Mouse (Mus musculus) liver, adult 2 months (tissue): ENCODE results near the gene Stox2. TPM values are rescaled to one million over a fixed set of nuclear protein-coding genes. Genes with fewer than 3 reads are reported as not detected.

Experiments used
- DNase-seq: peaks from one replicate; pipeline ENCODE4 v3.0.0-alpha.2; 2011; ENCODE audit warnings: low read depth, low spot score; ENCODE audit errors: extremely low read depth
- H3K27ac ChIP-seq: fragments of 200-500 bp; replicated peaks from 2 replicates; pipeline ENCODE4 v1.5.1; 2012; ENCODE audit warnings: low read depth, mild to moderate bottlenecking, control low read depth, inconsistent platforms, low read length; ENCODE audit not compliant: insufficient read depth
- H3K27me3 ChIP-seq: fragments of 200-500 bp; 2 replicates; pipeline ENCODE4 v1.6.1; 2012; ENCODE audit warnings: mild to moderate bottlenecking, moderate library complexity, low read length, inconsistent platforms; ENCODE audit not compliant: control insufficient read depth, insufficient read depth
- H3K36me3 ChIP-seq: fragments of 200-500 bp; 2 replicates; pipeline ENCODE4 v1.6.1; 2012; ENCODE audit warnings: low read length, inconsistent platforms; ENCODE audit not compliant: control insufficient read depth, insufficient read depth
- H3K4me1 ChIP-seq: fragments of 200-500 bp; 2 replicates; pipeline ENCODE4 v1.6.1; 2011; ENCODE audit warnings: low read length; ENCODE audit not compliant: control insufficient read depth, insufficient read depth
- H3K4me3 ChIP-seq: fragments of 200-500 bp; 2 replicates; pipeline ENCODE4 v1.5.1; 2011; ENCODE audit warnings: low read depth, mild to moderate bottlenecking, control low read depth, low read length, moderate library complexity; ENCODE audit not compliant: insufficient read depth
- H3K79me2 ChIP-seq: fragments of 200-500 bp; 2 replicates; pipeline ENCODE4 v1.6.1; 2012; ENCODE audit warnings: inconsistent platforms, mild to moderate bottlenecking, low read length, moderate library complexity; ENCODE audit not compliant: control insufficient read depth, insufficient read depth
- H3K9ac ChIP-seq: fragments of 200-500 bp; 2 replicates; pipeline ENCODE4 v1.6.1; 2012; ENCODE audit warnings: low read depth, mild to moderate bottlenecking, control low read depth, inconsistent platforms, low read length
- CTCF ChIP-seq: fragments of 200-500 bp; IDR thresholded peaks from 2 replicates; pipeline ENCODE4 v1.5.1; 2011; ENCODE audit warnings: low read depth, low read length, control low read depth
- POLR2A ChIP-seq: fragments of 200-500 bp; IDR thresholded peaks from 2 replicates; pipeline ENCODE4 v1.6.1; 2011; ENCODE audit warnings: low read length, control low read depth; ENCODE audit not compliant: insufficient read depth; ENCODE audit errors: extremely low read depth
- WGBS: fragments of 180-500 bp; shearing (Covaris S2); methylation state at CpG from one replicate; pipeline ENCODE4 v1.1.7; 2018; 5-methylcytosine and 5-hydroxymethylcytosine counted together
- polyA plus RNA-seq: library from polyadenylated mRNA; depleted of rRNA; stranded (reverse); fragments of >200 nt; gene quantifications from 2 replicates; pipeline ENCODE4 v1.2.3, GENCODE M21; 2012
- total RNA-seq: library from RNA; depleted of rRNA; stranded (reverse); fragments of >200 nt; gene quantifications from 2 replicates; pipeline ENCODE4 v1.2.3, GENCODE M21; 2014

Stox2 gene
- total and polyA plus RNA-seq, 2 experiments: 0.26 to 1.0 TPM

DNA sequence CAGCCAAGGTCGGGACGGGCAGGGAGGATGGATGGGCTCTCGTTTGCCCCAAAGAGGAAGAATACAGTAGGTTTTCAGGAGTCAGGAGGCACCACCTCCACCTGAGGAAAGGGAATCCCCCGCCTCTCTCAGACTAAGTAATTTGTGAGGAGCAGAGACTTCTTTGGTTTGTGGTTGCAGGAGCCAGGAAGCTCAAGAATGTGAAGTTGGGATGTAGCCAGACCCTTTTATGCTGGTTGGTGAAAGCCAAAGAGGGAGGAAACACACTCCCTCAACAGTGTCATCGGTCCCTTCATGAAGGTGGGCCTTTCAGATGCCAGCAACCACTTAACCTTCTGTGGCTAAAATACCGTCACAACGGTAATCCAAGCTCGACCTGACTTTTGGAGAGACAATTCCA lies 119.8 kb downstream of the Stox2 start:
- no peaks in the 10 kb centered on the region for H3K4me1 ChIP-seq
- WGBS: 82% methylated on average over 8 of the region's 8 CpGs
- H3K9ac ChIP-seq: no peak overlapping the region
- no peaks in the 10 kb centered on the region for H3K36me3 ChIP-seq
- no peaks in the 10 kb centered on the region for H3K27me3 ChIP-seq
- DNase-seq: no peak
- no peaks in the 10 kb centered on the region for H3K79me2 ChIP-seq
- H3K27ac ChIP-seq: no peak overlapping the region
- no peak for TF ChIP-seq CTCF
- TF ChIP-seq POLR2A: no peak
- no peak overlapping the region for H3K4me3 ChIP-seq

GRCm38 (mm10) chr8:47324117-47324820 lies 121.9 kb downstream of the Stox2 start:
- WGBS: 52% methylated on average over 16 of the region's 16 CpGs
- Histone ChIP-seq H3K27ac (no peak overlapping the region), H3K4me3 (no peak overlapping the region), H3K36me3 (no peaks in the 10 kb centered on the region), H3K9ac (no peak overlapping the region), H3K27me3 (no peaks in the 10 kb centered on the region), H3K79me2 (no peaks in the 10 kb centered on the region), H3K4me1 (no peaks in the 10 kb centered on the region)
- TF ChIP-seq POLR2A (no peak), CTCF (no peak)
- DNase-seq: no peak

DNA sequence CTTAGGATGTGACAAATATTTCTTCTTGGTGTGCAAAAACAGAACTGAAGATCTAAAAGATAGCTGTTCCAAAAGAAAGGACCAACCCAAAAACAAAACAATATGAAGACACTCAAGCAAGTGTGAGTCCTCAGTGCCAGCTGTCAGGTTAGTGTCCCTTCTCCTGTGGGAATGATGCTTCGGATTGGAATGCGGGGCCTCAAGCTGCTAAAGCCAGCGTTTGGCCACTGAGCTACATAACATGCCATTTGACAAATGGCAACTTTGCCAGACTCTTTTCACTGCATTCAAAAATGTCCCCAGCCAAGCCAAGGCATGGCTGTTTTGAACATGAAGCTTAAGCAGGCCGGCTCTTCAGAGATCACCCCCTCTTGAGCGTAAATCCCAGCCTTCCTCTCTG lies 124.9 kb downstream of the Stox2 start:
- 77% methylated on average over 5 of the region's 5 CpGs for WGBS
- TF ChIP-seq CTCF: no peak
- no peak for TF ChIP-seq POLR2A
- DNase-seq: no peak
- Histone ChIP-seq H3K4me1 (no peaks in the 10 kb centered on the region), H3K79me2 (no peaks in the 10 kb centered on the region), H3K36me3 (no peaks in the 10 kb centered on the region), H3K9ac (no peak overlapping the region), H3K27me3 (no peaks in the 10 kb centered on the region), H3K27ac (no peak overlapping the region), H3K4me3 (no peak overlapping the region)

DNA sequence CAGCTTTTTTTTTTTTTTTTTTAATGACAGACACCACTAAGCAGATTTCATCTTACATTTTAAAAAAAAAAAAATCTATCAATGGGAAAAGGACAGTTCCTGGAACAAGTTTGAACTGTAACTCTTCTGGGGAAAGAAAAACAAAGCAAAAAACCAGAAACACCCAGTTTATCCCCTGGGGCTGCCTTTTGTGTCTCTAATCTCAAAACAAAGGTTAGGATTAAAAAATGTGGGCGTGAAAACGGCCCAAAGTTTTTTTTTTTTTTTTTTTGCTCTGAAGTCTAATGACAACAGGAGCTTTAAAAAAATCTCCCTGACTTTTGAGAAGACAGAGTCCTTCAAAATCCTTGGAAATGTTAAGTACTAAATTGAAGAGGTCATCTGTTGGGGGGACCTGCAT lies 125.5 kb downstream of the Stox2 start:
- H3K4me3 ChIP-seq: no peak overlapping the region
- H3K79me2 ChIP-seq: no peaks in the 10 kb centered on the region
- no peak overlapping the region for H3K27ac ChIP-seq
- H3K9ac ChIP-seq: no peak overlapping the region
- H3K4me1 ChIP-seq: no peaks in the 10 kb centered on the region
- 51% methylated on average over 2 of the region's 2 CpGs for WGBS
- DNase-seq: no peak
- no peaks in the 10 kb centered on the region for H3K36me3 ChIP-seq
- no peaks in the 10 kb centered on the region for H3K27me3 ChIP-seq
- no peak for TF ChIP-seq CTCF
- no peak for TF ChIP-seq POLR2A

DNA sequence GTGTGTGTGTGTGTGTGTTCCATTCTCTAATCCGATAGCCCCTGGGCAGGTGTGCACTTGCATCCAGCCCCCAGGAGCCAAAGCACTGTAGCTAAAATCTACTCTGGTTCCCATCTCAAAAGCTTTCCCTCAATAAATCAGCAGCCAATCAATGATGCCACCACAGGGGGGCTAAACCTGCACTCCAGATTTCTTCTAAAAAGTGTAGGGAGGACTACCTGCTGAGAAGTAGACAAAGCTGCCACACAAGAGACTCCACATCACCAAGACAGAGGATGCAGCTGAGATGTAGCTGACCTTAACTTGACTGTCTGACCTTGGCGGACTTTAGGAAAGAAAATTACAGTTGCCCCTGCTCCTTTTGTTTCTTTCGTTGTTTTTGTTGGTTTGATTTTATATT lies 127.7 kb downstream of the Stox2 start:
- no peak for TF ChIP-seq CTCF
- no peak for TF ChIP-seq POLR2A
- Histone ChIP-seq H3K27me3 (no peaks in the 10 kb centered on the region), H3K27ac (no peak overlapping the region), H3K4me1 (no peaks in the 10 kb centered on the region), H3K79me2 (no peaks in the 10 kb centered on the region), H3K9ac (no peak overlapping the region), H3K36me3 (no peaks in the 10 kb centered on the region), H3K4me3 (no peak overlapping the region)
- DNase-seq: no peak
- 87% methylated on average over 3 of the region's 3 CpGs for WGBS

DNA sequence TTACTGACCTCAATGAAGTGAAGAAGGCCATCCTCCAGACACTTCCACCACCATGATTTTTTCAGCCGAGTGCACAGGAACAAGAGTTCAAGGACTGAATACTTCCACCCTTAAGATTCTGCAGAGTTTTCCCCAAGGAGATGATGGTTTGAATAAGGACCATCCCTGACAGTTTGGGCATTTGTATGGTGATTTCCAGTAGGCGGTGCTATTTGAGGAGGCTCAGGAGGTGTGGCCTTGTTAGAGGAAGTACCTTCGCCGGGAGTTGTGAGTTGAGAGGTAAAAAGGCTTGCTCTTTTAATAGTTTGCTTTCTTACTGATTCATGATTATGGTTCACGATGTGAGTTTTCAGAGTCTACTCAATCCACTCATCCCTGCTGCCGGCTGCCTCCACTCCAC lies 138.0 kb downstream of the Stox2 start:
- H3K27me3 ChIP-seq: no peaks in the 10 kb centered on the region
- no peak overlapping the region for H3K27ac ChIP-seq
- no peaks in the 10 kb centered on the region for H3K4me1 ChIP-seq
- H3K4me3 ChIP-seq: no peak overlapping the region
- no peak for DNase-seq
- WGBS: 90% methylated on average over 6 of the region's 6 CpGs
- no peak overlapping the region for H3K9ac ChIP-seq
- no peaks in the 10 kb centered on the region for H3K79me2 ChIP-seq
- TF ChIP-seq POLR2A (no peak), CTCF (no peak)
- H3K36me3 ChIP-seq: no peaks in the 10 kb centered on the region
